Mouse (Mus musculus) gastrocnemius, postnatal 4 days (tissue): ENCODE results near the gene Obscn. TPM values are rescaled to one million over a fixed set of nuclear protein-coding genes. Genes with fewer than 3 reads are reported as not detected.
"Not testable (repeated sequence)": the region's sequence is repeated elsewhere in the genome, so short reads cannot be mapped to it uniquely, and the experiment has no call there.

ENCODE experiments used
- DNase-seq, 2 experiments: peaks; one replicate each; pipeline ENCODE4 v3.0.0; 2021 to 2022; ENCODE audit warnings: low spot score in 2 of 2, mixed read lengths in 2 of 2
- total RNA-seq, 2 experiments: library from RNA; stranded (reverse); gene quantifications; 2 replicates each; pipeline ENCODE4 v1.2.3; 2021

Obscn gene
- total RNA-seq, 2 experiments from 2014 or later, result 462 to 554 TPM

DNA sequence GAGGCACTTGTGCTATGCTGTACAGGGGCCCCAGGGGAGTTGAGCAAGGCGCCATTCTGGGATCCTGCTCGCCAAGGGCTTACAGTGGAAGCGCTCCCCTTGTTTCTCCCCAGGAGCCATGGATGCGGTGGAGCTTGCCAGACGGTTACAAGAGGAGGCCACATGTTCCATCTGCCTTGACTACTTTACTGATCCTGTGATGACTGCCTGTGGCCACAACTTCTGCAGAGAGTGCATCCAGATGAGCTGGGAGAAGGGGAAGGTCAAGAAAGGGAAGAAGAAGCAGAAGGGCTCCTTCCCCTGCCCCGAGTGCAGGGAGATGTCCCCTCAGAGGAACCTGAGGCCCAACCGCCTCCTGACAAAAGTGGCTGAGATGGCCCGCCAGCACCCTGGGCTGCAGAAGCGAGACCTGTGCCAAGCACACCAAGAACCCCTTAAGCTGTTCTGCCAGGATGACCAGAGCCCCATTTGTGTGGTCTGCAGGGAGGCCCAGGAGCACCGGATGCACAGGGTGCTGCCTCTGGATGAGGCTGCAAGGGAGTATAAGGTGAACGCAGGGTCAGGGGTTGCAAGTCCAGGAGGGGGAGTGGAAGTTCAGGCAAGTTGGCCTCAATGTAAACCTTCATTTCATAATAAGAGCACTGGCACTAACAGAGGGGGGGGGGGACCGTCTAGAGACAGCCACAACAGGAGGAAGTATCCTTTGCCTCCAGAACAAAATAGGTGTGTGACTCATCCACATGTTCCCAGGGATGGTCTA lies 171.0 kb downstream of the Obscn start:
- DNase-seq, result peak in 1 of 2 experiments; percentile 13

DNA sequence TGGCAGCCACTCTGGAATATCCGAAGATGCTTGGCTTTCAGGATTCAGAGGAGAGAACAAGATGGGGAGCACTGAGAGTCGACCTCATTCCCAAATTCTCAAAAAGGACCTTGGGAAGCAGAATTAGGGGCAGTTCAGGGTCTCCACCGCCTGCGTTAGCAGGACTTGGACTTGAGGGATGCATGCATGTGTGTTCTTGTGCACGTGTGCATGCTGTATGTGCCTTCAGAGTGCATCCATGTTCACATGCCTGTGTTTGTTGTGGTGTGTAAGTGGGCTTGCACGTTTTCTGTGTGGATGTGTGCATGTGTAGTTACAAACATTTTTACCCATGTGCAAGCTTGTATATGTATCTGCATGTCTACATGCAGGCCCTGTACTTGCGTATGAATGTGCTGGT lies 172.0 kb downstream of the Obscn start:
- no peak for DNase-seq

DNA sequence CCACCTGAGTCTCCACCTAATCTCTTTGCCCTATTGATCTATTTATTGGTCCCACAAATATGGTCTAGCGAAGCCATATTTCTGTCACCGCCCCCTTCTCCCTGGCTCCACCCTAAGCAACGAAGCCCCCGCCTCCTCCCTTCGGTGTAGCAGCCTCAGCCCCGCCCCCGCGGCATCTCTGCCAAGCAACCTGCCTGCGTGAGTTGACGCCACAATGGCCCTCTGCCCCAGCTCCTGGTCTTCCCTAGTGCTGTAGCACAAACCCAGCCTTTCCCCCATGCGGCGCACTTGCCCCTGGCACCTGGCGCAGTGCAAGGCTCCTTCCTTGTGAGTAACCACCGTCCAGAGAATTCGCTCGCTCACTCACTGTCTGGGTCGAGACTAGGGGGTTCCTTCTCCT lies 172.7 kb downstream of the Obscn start:
- peak in 1 of 2 experiments; percentile 26 for DNase-seq

DNA sequence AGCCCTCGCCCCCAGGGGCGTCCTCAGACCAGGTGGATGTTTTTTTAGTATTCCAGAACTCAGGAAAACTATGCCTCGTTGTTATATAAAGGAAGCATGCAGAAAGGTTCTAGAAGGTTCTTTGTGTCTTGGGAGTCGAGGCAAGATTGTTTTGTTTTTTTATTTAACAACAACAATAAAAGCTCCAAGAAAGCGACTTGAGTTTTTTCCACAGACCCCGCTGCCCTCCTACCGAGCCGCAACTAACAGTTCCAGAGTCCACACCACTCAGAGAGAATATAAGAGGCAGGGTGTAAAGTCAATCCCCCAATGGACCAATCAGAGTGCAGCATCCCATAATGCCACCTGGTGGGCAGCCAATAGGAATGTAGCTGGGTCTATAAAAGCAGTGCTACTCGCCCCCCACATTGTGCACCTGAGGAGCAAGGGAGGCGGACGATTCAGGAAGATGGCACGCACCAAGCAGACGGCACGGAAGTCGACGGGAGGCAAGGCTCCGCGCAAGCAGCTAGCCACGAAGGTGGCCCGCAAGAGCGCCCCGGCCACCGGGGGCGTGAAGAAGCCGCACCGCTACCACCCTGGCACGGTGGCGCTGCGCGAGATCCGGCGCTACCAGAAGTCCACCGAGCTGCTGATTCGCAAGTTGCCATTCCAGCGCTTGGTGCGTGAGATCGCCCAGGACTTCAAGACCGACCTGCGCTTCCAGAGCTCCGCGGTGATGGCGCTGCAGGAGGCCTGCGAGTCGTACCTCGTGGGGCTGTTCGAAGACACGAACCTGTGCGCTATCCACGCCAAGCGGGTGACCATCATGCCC lies 174.6 kb downstream of the Obscn start:
- peak in 1 of 2 experiments; percentile 17 for DNase-seq

DNA sequence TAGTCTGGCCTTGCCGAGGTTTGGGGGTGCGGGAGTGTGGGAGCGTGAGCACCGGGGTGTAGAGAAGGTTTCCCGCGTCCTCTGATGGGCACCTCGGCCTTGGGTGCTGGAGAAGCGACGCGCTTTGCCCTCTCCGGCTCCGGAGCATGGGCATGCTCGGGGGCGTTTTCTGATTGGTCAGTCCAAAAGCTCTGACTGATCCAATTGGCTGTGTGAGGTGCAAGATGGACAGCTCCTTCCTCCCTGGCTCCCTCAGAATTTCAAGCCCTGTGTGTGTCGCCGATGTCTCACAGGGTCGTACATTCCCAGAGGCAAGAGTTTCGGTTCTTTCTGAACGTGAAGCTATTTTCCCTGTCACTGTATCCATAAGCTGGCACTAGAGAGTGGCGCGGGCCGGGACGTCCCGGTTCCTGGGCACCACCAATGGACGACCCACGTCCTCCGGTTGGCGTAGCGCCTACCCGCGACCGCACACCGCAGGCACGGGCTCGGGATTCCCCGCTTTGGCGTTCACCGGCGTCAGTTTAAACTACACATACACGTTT lies 176.2 kb downstream of the Obscn start:
- DNase-seq, result peak in 1 of 2 experiments; percentile 71

- no peak for DNase-seq
Measured at GRCm38 (mm10) chr11:58959186-58959825, 176.9 kb downstream of the Obscn start.

DNA sequence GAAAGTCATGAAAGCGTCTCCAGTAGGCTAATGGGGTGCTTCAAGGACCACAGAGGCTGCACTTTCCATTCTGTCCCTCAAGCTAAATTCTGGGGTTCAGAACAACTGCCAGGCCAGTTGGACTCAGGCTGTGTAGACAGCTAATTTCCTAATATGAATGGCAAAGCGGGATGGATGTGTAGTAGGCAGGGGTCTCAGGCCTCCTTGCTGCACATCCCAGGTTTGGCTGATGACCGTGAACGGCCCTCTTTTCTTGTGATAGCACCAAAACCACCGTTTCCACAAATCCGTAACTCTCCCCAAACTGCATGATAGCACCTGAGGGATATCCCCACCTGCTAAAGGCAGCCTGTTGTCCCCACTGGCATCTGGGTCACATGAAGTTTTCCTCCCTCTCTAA lies 177.7 kb downstream of the Obscn start:
- DNase-seq, result no peak

DNA sequence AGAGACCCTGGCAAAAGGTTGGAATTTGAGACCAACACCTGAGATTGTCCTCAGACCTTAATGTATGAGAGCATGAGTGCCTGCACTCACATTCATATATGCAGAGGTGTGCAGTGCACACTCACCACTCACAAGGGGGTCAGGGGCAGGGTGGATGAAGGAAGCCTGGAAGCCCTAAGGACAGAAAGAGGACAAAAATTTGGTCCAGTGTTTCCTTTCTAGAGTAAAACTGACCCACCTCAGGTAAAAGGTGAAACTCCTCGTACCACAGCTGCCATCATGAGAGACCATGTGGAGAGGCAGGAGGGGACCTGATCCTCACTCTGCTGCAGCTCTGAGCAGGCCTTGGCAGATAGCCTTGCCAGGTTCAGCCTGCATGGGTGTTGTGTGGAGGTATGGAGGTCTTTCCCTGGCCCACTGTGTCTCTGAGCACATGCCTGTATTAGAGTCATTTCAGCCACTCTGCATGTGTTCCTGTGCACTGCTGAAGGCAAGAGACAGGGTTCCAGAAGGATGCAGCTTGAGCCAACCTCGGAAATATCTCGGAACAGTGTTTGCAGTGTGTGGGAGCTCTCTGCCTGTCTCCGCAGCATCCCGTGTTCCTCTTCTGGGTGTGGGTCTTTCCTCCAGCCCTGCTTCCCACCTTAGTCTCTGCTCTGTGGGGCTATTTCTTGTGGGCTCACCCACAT lies 178.8 kb downstream of the Obscn start:
- DNase-seq, result no peak

DNA sequence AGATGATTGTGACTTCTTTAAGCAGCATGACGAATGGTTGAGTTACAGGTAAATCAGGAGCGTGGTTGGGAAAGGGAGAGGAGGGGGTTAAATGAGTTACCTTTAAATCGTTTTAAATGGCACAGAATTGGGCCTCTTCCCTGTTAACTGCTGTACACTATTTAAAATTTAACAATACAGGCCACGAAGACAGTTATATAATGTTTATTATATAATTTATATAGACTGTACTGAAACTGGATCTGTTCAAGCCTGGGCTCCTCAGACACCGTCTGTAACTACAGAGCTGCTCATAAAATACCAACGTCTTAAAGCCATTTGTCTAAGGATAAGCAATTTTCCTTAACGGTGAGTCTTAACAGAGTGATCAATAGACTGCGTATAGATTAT lies 180.3 kb downstream of the Obscn start:
- no peak for DNase-seq

DNA sequence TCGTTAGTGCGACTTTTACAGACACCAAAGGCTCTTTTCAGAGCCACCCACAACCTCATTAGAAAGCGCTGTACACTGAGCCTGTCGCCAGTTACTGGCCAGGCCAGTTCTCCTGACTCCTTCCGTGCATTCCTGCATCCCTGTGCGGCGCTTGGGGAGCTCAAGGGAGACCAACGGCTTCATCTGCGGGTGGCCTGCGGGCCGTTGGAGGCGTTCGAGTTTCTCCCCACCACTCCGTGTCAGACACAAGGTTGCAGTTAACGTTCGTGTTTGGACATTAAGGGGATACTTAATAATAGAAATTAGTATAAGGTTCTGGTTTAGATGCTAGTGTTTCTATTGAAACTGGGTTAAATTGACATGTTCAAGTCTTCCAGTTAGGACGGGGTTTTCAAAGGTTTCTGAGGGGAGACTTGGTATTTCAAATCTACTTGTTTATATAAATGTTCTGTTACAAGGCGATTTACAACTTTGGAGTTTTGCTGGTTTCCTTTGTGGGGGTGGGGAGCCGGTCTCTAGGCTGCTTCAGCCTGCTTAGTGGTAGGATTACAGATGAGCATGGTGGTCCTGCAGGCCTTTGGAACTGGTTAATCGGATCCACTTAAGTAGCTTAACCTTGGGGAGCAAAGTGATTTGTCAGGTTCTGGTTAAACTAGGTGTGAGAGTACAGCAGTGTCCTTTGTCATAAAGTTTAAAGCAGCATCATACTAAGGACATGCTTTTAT lies 180.9 kb downstream of the Obscn start:
- DNase-seq, result no peak

DNA sequence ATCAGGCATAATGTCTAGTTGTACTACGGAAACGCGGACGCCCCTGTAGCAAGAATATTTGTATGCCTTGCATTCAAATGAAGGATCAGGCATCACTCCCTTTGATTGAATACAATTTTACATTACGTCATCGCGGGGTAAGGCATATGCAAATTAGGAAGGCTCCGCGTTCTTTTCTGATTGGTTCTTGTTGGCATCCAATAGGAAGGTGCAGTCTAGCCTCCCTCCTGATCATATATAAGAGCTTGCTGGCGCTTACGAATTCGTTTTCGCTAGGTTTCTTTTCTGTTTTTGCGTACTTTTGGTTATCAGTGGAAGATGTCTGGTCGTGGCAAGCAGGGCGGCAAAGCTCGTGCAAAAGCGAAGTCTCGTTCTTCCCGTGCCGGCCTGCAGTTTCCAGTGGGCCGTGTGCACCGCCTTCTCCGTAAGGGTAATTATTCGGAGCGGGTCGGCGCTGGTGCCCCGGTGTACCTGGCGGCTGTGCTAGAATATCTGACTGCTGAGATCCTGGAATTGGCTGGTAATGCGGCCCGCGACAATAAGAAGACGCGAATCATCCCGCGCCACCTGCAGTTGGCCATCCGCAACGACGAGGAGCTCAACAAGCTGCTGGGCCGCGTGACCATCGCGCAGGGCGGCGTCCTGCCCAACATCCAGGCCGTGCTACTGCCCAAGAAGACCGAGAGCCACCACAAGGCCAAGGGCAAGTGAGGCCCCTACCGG lies 181.6 kb downstream of the Obscn start, which contains the start of the genes Hist3h2a and Trim17:
Gene Hist3h2a, plus strand, starts transcription at position 266 of the 723 bp plus-strand sequence.
Gene Trim17, plus strand, starts transcription at position 266 of the 723 bp plus-strand sequence.
- DNase-seq, result peak; percentile 61 to 85

DNA sequence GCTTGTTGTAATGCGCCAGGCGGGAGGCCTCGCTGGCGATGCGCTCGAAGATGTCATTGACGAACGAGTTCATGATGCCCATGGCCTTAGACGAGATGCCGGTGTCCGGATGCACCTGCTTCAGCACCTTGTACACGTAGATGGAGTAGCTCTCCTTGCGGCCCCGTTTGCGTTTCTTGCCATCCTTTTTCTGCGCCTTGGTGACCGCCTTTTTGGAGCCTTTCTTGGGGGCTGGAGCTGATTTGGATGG lies 182.1 kb downstream of the Obscn start:
- not testable (repeated sequence) for DNase-seq

- peak in 1 of 2 experiments; percentile 38 for DNase-seq
Measured at GRCm38 (mm10) chr11:58953351-58954169, 182.6 kb downstream of the Obscn start.

DNA sequence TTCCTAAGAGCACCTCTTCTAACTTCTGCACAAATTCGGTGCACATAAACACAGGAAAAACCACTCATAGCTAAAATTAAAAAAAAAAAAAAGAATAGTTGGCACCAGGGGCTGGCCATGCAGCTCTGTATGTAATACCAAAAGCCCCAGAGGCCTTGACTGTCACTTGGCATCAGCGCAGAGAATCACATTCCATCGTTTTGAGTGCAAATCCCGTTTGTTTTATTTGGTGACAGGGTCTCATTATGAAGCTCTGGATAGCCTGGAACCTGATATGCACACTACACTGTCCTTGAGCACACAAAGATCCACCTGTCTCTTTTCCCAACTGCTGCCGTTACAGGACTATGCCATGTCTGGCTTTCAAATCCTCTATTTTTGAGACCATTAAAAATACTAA lies 185.0 kb downstream of the Obscn start:
- no peak for DNase-seq

DNA sequence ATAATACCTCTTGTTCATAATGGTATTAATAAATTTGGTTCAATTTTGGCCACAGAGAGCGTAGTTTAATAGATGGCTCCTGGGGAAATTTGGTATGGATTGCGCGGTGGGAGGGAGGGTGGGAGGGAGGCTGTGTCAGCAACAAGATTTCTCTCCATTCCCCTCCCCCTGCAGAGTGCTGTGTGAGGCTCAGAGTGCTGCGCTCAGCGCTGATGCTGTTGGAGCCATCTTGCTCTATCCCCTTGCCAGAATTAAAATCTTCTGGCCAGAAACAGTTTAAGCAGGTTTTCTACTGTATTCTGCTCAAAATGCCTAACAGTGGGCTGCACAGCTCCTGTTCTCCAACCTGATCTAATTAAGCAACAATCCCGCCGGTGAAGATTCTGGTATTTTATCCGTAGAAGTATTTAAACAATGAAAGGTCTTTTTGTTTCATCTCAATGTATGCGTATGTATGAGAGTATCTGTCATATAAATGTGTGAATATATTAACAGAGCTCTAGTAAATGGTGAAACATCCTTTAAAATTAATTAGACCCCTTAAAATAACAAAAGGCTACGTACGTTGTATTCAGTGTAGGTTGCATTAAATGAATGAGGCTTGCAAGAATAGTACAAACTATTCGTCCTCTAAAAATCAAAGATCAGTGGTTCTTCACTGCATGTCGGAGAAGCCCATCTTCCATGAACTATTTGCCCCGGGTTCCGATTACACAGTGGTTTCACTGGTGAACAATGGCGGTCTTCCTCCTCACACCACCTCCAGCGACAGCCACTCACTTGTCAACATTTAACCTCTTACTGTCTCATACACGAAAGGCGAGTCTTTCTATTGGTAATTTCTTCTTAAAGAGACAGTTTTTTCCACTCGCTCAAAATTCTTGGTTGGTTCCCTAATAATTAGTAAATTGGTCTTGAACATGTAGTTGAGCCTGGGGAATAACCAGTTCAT lies 186.4 kb downstream of the Obscn start:
- no peak for DNase-seq

GRCm38 (mm10) chr11:58948542-58949479 lies 187.4 kb downstream of the Obscn start, which contains the start of gene Hist3h2ba:
TSS of gene Hist3h2ba (plus strand) at chr11:58948920.
- no peak for DNase-seq
